Mouse (Mus musculus) adipocyte (in vitro differentiated cells): ENCODE measurements around the gene AA986860.

ENCODE experiments used
- DNase-seq: peaks from one replicate; pipeline ENCODE4 v3.0.0-alpha.2; 2016; ENCODE audit warnings: low spot score

The AA986860 gene

DNA sequence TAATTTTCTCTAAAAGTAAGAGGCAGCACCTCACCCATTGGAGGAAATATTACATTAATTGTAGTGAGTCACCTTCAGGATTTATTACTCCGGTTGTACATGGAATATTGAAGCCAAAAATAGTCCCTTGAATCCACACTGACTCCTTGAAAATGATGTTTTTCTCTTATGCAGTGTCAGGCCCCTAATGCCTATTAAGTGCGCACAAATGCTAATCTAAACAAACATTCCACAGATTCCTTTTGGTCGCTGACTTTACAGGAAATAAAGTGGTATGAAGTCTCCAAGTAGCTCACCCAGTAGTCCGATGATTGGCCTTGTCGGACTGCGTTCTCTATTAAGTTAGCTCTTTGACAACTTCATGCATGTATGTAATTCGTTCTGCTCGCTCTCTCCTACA is 3.1 kb downstream of the AA986860 start:
- no peak for DNase-seq

DNA sequence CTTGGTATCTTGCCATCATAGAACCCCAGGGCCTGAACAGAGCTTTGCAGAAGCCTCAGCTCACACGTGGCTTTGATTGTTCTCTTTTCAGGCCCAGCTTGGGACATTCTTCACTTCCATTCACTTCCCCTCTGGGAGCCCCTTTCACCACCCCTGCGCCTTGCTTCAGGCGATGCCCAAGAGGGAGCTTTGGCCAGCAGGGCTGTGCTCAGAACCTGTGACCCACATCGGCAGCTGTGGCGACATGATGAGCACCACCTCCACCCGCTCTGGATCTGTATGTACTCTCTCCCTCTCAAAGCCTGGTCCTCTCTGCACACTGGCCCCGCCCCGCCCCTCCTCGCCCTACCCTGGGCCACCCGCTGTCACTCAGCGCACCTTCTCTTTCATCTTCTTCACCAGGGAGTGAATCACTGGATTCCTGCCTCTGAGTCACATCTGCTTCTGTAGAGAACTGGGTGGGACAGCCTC is 5.7 kb downstream of the AA986860 start:
- DNase-seq = no peak

DNA sequence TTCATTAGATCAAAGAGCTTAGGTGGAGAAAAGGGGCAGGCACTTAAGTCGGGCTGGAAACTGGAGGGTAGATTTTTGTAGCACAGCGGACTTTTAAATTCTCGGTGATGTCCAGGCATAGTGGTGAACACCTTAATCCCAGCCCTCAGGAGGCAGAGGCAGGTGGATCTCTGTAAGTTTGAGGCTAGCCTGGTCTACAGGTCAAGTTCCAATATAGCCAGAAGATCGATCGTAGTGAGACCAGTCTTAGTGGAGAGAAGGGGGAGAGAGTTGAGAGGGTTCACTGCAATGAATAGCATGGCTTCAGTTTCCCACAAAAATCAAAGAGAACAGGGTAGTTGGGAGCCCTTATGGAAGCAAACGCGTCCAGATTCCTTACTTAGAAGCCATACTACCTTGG is 6.1 kb downstream of the AA986860 start:
- DNase-seq = no peak

DNA sequence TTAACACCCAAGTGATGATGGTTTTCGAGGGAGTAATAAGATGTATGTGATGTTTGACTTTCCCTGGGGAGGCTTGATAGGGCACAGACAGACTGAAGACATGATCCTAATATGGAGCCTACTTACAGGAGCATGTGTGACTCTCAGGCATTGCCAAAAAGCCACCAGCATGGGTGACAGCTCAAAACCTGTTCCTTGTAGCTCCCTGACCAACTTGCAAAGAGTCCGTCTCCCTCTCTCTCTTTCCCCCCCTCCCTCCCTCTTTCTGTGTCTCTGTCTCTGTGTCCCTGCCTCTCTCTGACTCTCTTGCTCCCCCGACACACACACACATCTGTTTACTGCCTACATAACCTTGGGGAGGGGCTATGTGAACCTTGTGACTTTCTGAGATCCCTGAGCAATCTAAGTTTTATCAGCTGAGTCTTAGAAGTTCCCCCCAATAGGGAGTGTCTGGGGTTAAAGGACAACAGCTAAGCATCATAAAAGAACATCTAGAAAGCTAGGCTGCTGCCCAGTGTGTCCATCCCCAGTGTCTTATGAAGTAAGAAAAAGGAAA is 6.9 kb downstream of the AA986860 start:
- no peak for DNase-seq

DNA sequence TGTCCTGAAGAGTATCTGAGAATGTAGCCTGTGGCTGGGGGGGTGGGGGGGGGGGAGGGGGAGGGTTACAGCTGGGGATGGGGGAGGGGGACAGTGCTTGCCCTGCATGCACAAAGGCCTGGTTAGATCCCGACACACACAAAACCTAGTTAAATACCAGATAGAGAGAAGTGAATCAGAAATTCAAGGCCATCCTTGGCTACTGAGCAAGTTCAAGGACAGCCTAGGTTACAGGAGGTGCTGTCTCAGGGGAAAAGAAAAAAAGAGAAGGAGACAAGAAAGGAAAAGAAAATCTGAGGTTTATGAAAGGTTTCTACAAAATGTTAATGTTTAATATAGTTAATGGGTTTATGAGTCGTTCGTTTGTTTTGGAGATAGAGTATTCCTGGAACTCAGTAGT is 7.9 kb downstream of the AA986860 start:
- no peak for DNase-seq

DNA sequence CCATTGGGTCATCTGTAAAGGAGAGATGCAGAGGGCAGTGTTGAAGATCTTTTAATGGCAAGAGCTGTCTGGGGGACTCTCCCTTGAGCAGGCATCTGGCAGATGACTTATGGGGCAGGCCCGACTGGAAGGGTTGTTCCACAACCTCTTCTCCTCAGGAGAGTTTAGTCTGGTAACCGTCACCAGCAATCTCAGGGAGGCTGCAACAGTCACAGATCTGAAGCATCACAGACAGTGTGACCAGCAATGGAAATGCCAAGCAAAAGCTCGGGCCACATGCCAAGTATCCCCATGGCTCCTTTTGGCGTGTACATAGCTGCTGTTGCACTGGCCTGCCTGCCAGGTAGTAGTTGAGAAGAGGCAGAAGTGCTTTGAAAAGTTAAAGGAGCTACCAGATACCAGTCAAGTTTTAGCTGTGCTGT is 8.5 kb downstream of the AA986860 start:
- DNase-seq = peak; percentile 20

DNA sequence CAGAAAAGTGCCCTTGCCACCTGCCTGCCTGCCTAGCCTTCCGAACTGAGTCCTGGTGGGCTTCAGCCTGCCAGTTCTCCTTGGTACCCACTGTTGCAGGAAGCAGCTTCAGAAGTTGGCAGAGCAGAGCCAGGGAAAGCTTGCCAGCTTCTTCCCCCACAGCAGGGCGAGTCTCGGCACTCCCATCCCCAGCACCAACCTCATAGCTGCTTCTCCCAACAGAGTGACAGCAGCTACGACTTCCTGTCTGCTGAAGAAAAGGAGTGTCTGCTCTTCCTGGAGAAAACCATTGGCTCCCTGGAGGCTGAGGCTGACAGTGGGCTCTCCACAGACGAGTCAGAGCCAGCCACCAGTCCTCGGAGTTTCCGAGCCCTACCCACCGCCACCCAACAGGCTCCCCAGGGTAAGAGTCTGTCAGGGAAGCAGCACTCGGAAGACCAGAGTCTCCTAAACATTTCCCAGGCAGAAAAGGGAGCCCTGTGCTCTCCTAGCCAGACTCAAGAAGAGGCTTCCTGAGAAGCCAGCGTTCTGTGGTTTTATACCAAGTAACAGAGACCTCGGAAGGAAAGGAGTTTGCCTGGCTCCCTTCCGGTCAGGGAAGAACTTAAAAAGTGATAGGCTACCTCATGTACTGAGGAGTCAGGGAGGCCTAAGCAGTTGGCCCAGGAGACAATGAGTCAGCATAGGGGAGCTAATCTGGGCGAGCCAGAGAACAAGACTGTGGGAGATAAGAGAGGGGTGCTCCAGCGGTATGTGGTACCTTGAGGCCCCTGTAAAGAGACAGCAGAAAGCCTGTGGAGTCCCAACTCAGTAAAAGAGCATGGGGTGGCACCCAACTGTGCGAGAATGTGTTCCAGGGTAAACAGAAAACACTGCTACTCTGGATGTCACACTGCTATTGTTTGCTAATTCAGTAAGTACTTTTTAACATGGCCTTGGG is 9.3 kb downstream of the AA986860 start:
- DNase-seq = peak; percentile 43

DNA sequence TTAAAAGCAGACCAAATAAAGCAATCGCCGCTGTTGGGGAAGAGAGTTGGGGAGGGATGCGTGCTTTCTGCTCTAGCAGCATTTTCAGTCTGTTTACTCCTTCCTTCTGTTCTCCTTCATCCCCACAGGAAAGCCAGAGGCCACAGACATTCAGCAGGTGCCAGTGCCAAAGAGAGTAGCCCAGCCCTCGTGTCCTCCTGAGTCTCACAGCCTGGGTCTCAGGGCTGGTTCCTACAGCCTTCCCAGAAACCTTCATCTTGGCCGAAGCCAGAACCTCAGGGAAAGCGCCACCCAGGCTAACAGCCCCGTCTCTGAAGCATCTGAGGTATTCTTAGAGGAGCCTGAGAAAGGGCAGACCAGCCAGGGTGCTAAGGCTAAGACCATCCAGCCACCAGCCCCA is 10.4 kb downstream of the AA986860 start:
- no peak for DNase-seq

DNA sequence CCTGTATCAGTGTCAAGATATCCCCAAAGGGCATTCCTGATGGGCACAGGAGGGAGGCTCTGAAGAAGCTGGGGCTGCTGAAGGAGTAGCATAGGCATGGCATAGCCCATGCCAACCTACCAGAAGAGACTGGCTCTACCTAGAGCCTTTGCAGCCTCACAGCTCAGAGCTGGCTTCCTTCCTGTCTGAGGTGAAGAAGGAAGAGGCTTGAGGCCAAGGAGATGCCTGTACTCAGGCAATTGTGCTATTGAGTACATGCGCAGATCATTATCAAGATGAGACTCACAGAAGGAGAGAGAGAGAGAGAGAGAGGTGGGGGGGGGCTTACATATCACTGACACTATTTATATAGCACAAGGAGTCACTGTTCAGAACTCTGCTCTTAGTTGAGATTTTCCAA is 12.0 kb downstream of the AA986860 start:
- no peak for DNase-seq

DNA sequence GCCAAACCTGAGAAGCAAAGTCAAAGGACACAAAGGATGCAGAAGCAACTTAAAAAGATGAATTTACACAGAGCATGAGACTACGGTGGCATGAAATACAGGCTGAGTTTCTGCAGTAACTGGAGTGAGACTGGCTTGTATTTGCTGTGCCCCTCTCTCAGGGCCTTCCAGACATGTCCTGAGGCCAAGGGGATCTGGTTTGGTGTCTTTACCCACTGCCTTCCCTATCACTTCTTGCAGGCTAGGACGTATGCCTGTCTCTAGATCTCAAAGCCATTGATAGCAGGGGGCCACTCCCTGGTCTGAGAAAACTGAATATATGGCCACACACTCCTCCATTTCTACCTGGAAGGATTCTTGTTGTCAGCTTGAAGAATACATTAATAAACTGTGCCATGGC is 12.4 kb downstream of the AA986860 start:
- no peak for DNase-seq

DNA sequence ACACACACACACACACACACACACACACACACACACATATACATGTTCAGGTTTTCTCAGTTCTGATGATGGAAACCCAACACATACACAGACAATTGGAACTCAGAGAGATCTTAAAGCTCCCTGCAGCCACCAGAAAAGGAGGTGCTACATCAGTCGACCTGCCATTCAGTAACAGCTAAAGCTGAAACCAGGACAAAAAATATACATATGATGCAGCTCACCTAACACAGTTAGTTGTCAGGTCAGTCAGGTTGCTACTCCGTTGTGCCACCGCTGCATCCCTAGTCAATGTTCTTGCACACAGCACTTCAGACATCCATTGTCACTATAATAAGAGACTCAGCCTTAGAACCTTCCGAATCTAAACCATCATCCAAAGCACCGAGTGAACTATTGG is 13.2 kb downstream of the AA986860 start:
- no peak for DNase-seq

DNA sequence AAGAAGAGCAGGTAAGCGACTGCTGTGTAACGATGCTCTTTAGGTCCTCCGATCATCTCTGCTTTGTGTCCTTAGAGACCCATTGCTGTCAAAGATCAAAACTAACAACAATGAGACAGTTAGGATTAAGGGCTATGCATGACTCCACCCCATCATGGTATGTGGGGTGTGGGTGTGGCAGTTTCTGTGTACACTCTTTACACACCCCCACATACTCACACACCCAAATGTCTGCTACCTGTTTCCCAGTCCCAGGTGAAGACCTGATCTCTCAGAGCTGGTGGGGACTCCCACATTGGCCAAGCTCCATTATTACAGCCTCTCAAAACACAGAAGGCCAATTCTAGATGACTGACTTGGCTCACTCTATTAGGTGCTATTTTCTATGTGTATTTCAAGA is 13.8 kb downstream of the AA986860 start:
- DNase-seq = no peak

DNA sequence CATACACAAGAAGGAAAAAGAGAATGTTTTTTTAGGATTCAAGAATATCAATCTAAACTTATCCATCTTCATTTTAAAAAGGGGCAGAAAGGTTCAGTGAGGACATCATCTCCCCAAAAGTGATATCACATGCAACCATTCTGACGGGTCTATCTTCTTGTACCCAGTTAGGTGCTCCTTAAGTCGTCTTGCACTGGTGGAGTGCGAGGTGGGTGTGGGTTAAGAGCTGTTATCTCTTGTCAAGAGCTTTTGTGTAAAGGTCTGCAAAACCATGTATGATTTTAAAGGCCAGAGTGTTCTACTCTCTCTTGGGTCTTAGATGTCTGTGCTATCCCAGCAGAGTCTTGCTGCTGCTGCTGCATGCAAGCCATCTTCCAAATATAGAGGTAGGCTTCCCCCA is 15.0 kb downstream of the AA986860 start:
- DNase-seq = no peak

DNA sequence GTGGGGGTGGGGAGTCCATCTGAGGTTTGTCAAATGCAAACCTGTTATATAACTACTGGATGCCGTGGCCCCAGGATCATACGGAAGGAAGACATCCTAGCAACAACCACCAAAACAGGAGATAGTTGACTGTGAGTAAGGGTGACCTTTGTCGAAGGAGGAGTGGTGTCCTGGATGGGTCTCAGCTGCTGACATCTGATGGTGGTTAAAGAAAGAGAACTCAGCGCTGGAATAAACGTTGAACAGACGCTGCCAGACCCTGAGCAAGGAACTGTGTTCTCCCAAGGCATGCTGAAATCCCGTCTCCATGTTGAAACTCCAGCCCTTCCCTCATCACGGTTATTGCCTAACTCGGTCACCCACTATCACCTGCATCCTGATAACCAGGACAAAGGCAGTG is 27.9 kb downstream of the AA986860 start:
- no peak for DNase-seq

DNA sequence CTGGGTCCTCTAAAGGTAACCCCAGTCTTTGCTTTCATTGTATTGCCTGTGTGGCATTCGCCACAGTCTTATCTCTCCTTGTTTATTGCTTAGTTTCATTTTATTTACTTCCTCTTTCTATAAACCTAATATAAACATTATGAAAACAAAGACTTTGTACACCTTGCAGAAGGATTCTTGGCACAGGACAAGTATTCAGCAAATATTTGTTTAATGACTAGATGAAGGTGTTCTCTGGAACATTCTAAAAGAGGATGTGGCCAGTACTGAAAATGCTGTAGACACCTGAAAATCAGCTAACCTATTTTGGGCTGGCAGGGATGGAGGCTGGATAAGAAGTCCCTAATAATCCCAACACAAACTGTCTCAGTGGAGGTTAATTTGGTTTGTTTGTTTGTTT is 29.8 kb downstream of the AA986860 start:
- no peak for DNase-seq

DNA sequence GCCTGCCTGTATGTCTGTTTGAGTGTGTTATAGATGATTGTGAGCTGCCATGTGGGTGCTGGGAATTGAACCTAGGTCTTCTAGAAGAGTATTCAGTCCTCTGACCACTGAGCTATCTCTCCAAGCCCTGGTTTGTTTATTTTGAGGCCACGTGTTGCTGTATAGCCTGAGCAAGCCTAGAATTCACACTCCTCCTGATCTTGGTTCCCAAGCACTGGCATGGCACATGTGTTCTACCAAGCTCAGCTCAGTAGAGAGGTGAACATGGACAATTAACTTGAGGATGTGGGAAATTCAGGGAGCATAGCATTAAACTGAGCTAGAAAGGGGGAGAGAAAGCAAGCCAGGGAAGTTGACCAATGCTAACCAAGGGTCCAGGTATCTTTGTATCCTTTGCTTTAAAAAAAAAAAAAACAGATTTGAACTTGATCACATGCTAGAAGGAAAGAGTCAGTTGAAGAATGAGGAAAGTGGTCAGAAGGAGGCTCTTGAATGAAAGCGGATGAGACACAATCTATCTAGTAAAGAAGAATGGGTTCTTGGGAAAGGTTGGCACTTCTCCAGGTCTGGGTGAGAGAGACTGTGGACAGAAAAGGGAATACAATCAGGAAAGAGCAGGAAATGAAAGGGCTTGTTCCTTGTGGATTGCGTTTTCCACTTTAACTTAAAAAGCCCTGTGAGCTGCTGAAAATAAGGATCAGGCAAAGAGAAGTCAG is 30.4 kb downstream of the AA986860 start:
- DNase-seq = no peak

DNA sequence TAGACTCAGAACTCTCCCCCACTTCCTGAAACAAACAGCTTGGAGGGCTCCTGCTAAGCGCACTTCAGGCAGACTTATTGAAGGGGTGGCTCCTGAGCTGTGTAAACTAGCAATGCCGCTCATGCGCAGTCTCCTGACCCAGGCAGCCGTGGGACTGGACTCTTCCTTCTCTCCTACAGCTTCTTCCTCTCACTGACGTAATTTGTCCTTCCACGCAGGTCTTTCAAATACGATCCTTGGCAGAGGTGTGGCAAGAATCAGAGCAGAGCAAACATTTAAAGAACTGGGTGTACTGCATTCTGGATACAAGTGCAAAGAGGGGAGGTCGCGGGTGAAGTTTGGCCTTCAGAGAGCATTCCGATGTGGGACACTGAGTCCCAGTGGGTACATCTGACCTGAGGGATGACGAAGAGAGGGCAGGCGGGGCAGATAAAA is 32.3 kb downstream of the AA986860 start:
- no peak for DNase-seq

DNA sequence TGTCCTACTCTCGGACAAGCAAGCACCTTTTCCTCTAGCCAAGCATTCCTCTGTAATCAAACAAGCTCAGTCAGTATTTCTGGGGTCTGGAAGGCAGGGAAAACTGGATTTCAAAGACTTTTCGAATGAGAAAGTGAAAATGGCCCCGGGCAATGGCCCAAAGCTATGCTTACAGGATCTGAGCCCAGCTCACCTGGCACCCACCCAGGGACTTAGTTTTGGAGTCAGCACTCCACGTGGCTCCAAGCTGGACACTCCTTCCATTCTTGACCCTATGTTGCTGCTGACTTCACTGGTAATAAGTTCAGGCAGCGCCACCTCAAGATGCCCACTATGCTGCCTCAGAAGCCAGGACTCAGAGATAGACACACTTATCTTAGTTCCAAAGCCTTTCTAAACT is 35.3 kb downstream of the AA986860 start:
- DNase-seq = peak; percentile 29

DNA sequence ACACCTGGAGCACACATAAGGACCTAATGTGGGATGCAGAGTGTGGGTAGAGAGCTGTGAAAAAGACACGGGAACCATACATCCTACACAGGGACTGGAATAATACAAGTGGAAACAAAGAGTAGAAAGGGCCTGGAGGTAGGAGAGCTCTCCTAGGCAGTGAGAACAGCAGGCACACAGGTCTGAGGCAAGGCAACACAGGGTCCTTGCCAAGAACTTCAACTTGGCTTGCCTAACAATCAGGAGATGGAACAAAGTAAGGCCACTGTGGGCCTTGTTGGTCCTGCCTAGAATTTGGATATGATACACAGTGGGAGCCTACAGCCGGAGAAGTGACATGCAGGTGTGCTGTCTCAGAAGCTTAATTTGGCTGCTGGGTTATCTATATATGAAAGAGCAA is 38.1 kb downstream of the AA986860 start:
- no peak for DNase-seq

DNA sequence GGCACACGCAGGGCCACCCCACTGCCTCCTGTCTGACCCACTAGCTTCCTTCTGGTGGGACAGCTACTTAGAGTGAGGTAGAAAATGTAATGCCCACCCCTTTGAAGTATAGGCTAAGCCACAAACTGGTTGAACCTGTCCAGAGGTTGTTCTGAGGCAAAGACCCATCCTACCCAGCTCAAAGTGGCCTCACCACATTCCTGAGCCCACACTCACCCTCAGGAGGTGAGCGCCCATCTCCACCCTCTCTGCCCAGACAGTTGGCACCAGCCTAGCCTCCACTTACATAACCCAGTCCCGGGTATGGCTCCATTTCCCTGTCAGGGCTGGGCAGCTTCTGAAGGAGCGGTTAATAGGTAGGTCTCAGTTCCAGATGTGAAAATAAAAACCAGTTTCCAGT is 38.7 kb downstream of the AA986860 start:
- DNase-seq = no peak

DNA sequence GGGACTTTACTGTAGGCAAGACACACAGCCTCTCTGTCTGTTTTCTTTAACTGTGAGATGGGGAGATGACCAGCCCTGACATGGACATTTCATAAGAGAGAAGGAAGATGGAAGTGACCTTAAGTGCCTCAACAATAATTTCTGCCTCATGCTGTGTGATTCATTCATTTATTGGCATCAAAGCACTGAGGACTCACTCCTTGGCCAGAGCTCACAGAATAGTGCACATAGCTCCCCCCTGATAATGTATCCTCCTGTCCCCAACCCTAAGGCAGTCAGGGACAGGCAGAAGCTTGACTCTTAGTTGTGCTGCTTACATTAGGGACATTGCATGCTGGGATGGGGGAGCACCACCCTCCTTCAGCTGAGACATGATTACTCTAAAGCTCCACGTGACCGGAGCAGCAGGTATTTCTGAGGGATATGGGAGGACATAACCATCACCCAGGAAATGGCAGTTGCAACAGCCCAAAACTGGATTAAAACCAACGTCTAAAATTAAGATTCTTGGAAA is 39.3 kb downstream of the AA986860 start:
- no peak for DNase-seq

DNA sequence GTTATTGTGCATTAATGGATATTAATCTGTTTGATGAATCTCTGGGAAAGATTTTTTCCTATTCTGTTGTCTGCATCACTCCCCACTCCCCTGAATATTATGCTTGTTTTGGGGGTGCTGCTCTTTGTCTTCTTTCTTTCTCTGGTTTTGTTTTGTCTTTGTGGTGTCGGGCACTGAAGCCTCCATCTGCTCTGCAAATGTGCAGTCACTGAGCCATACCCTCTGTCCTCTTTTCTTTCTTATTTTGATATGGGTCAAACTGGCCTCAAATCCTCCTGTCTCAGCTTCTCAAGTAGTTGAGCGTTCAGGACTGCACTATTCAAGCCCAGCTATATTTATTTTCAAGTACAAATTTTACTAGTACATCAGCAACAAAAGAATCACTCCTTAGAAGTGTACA is 43.5 kb downstream of the AA986860 start:
- DNase-seq = no peak
